Mouse (Mus musculus) neural tube, embryonic 10.5 days (tissue): Measurements from ENCODE around the gene St8sia1.

Source experiments
- DNase-seq: peaks from one replicate; pipeline ENCODE4 v3.0.0-alpha.2; 2017; ENCODE audit warnings: low spot score; ENCODE audit errors: extremely low spot score

Gene St8sia1

GRCm38 (mm10) chr6:142792241-142792968, 171.8 kb downstream of the St8sia1 start:
- no peak for DNase-seq

GRCm38 (mm10) chr6:142789736-142790135, 174.5 kb downstream of the St8sia1 start:
- no peak for DNase-seq

- no peak for DNase-seq
Observed at GRCm38 (mm10) chr6:142788042-142788987, 175.9 kb downstream of the St8sia1 start.

GRCm38 (mm10) chr6:142786106-142786505, 178.1 kb downstream of the St8sia1 start:
- DNase-seq = no peak

GRCm38 (mm10) chr6:142785343-142785742, 178.9 kb downstream of the St8sia1 start:
- DNase-seq = peak; percentile 51

- no peak for DNase-seq
Observed at GRCm38 (mm10) chr6:142781286-142781685, 183.0 kb downstream of the St8sia1 start.

- DNase-seq = no peak
Observed at GRCm38 (mm10) chr6:142780574-142781033, 183.6 kb downstream of the St8sia1 start.

- DNase-seq = no peak
Observed at GRCm38 (mm10) chr6:142779812-142780573, 184.3 kb downstream of the St8sia1 start.

GRCm38 (mm10) chr6:142779045-142779811, 185.0 kb downstream of the St8sia1 start:
- peak; percentile 36 for DNase-seq

GRCm38 (mm10) chr6:142776935-142777334, 187.3 kb downstream of the St8sia1 start:
- DNase-seq = no peak

GRCm38 (mm10) chr6:142773566-142773965, 190.7 kb downstream of the St8sia1 start:
- DNase-seq = no peak

GRCm38 (mm10) chr6:142771643-142772042, 192.6 kb downstream of the St8sia1 start:
- DNase-seq = no peak
